In the genomic region with DNA sequence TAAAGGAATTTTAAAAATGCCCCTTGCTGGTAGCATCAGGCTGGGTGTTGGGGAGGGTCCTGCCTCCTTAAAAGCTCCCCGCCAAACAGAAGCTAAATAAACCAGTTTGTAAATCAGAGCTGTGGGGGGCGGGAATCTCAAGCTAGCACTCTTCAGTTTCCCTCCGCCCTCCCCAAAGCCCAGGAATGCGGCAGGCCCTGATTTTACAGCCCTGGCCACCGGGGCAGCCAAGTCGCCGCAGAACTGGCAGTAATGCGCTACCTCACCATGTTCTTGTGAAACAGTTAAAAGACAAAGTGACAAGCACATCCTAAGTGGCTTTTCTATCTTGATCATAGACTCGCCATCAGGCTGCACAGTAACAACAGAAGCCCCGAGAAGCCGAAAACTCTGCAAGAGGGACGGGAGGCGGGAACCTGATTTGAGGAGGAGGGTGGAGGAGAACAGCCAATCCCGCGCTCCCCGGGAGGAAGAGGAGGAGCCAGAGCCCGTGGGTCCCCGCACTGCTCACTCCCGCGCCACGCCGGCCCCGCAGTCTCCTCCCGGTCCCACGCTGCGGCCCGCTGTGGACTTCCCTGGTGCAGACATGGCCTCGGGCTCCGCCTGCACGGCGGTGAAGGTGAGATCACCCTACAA, we compare ENCODE assay signal across 8 mouse cellular contexts. TPM values are rescaled to one million over a fixed set of nuclear protein-coding genes. Genes with fewer than 3 reads are reported as not detected.
DNase-seq lines count a peak whose midpoint lies in the region; ATAC-seq lines count a peak whose summit lies in the region.

A gene (plus strand): TSS at position 217 of the 636 bp plus-strand sequence.

- no peaks in the 10 kb centered on the region for H3K27me3 ChIP-seq in embryonic facial prominence, embryonic 11.5 days (ENCODE audit: control insufficient read depth, insufficient read depth, low read length)
- H3K27me3 ChIP-seq in limb, embryonic 12.5 days: no peaks in the 10 kb centered on the region
- no peaks in the 10 kb centered on the region for H3K27me3 ChIP-seq in midbrain, embryonic 14.5 days (ENCODE audit: control insufficient read depth, insufficient read depth, low read length)

- no peaks in the 10 kb centered on the region for H3K36me3 ChIP-seq in embryonic facial prominence, embryonic 11.5 days (replicated peaks; ENCODE audit: control insufficient read depth, insufficient read depth, low read depth, low read length)
- no peaks in the 10 kb centered on the region for H3K36me3 ChIP-seq in limb, embryonic 12.5 days
- no peaks in the 10 kb centered on the region for H3K36me3 ChIP-seq in midbrain, embryonic 14.5 days (ENCODE audit: control insufficient read depth, insufficient read depth, low read length)

- peak within 1 kb of the TSS; percentile 67 for H3K4me2 ChIP-seq in embryonic facial prominence, embryonic 11.5 days (ENCODE audit: low read depth, low read length)
- H3K4me2 ChIP-seq in limb, embryonic 12.5 days: peak within 1 kb of the TSS; percentile 66
- H3K4me2 ChIP-seq in midbrain, embryonic 14.5 days (ENCODE audit: low read length): peak within 1 kb of the TSS; percentile 92

- peak; percentile 91 for DNase-seq in 3134 (ENCODE audit: extremely low read depth, insufficient read length, low spot score)
- peak; percentile 92 for DNase-seq in adrenal gland, postnatal 14 days
- DNase-seq in embryonic facial prominence, embryonic 11.5 days (ENCODE audit: low spot score): peak; percentile 87
- peak; percentile 84 for DNase-seq in heart, adult 8-10 months (ENCODE audit: low spot score)
- DNase-seq in kidney, adult 8-10 months: peak; percentile 68 to 80
- DNase-seq in midbrain, embryonic 14.5 days: peak; percentile 86
- DNase-seq in spleen, postnatal 4 days (ENCODE audit: low spot score in 2 of 2): peak; percentile 64 to 82

- H3K9me3 ChIP-seq in embryonic facial prominence, embryonic 11.5 days (replicated peaks; ENCODE audit: control insufficient read depth, low read length): no peaks in the 10 kb centered on the region
- H3K9me3 ChIP-seq in limb, embryonic 12.5 days: no peaks in the 10 kb centered on the region
- H3K9me3 ChIP-seq in midbrain, embryonic 14.5 days (ENCODE audit: control insufficient read depth, low read length): no peaks in the 10 kb centered on the region

- peak within 1 kb of the TSS; percentile 81 for H3K9ac ChIP-seq in embryonic facial prominence, embryonic 11.5 days (replicated peaks; ENCODE audit: low read length)
- peak within 1 kb of the TSS; percentile 83 for H3K9ac ChIP-seq in limb, embryonic 12.5 days (replicated peaks)
- H3K9ac ChIP-seq in midbrain, embryonic 14.5 days (replicated peaks; ENCODE audit: low read length): peak within 1 kb of the TSS; percentile 68

- peak within 1 kb of the TSS; percentile 80 for H3K27ac ChIP-seq in embryonic facial prominence, embryonic 11.5 days (replicated peaks; ENCODE audit: low read depth, low read length)
- peak within 1 kb of the TSS; percentile 90 for H3K27ac ChIP-seq in limb, embryonic 12.5 days
- peak within 1 kb of the TSS; percentile 58 for H3K27ac ChIP-seq in midbrain, embryonic 14.5 days (replicated peaks; ENCODE audit: low read depth, low read length)

- peak; percentile 95 for ATAC-seq in embryonic facial prominence, embryonic 11.5 days (replicated peaks; ENCODE audit: insufficient number of reproducible peaks, low FRiP score, low TSS enrichment, low read depth)
- peak; percentile 94 for ATAC-seq in limb, embryonic 12.5 days (ENCODE audit: insufficient number of reproducible peaks, insufficient read depth, low FRiP score, low TSS enrichment, low read depth)
- ATAC-seq in midbrain, embryonic 14.5 days (ENCODE audit: low FRiP score, low TSS enrichment): peak; percentile 94

- peak within 1 kb of the TSS; percentile 97 for H3K4me3 ChIP-seq in embryonic facial prominence, embryonic 11.5 days (ENCODE audit: low read depth, low read length)
- H3K4me3 ChIP-seq in limb, embryonic 12.5 days (replicated peaks): peak within 1 kb of the TSS; percentile 93
- H3K4me3 ChIP-seq in midbrain, embryonic 14.5 days (replicated peaks; ENCODE audit: low read depth, low read length): peak within 1 kb of the TSS; percentile 69

- peaks cover 2% of the 10 kb centered on the region; the same call in 1 of the 2 replicates for H3K4me1 ChIP-seq in embryonic facial prominence, embryonic 11.5 days (ENCODE audit: control insufficient read depth, insufficient read depth, low read length)
- H3K4me1 ChIP-seq in limb, embryonic 12.5 days (replicated peaks): peaks cover 23% of the 10 kb centered on the region; the same call in 1 of the 2 replicates
- no peaks in the 10 kb centered on the region for H3K4me1 ChIP-seq in midbrain, embryonic 14.5 days (ENCODE audit: control insufficient read depth, insufficient read depth, low read length)

- 0% methylated on average over 30 of the region's 31 CpGs for WGBS in embryonic facial prominence, embryonic 11.5 days
- under 1% methylated on average over 30 of the region's 31 CpGs for WGBS in limb, embryonic 12.5 days
- WGBS in midbrain, embryonic 14.5 days: under 1% methylated on average over 31 of the region's 31 CpGs

RNA-seq across cellular contexts. Expression of the gene that starts here (rescaled TPM):
- 30.8 and 34.2 TPM in 2 replicates for total RNA-seq in adrenal gland, postnatal 14 days (2021)
- 134 and 143 TPM in 2 replicates for polyA plus RNA-seq in embryonic facial prominence, embryonic 11.5 days (2014; fragmentation: Nextera tagmentation; extraction: Ambion mirVana)
- 10 to 100 TPM; 19.9 to 23.2 (median 22.0) TPM for total RNA-seq in heart, adult 8-10 months (2022)
- polyA plus RNA-seq in limb, embryonic 12.5 days (2016; fragmentation: Nextera tagmentation; extraction: Ambion mirVana): 98.3 and 102 TPM in 2 replicates
- polyA plus RNA-seq in midbrain, embryonic 14.5 days (2014; fragmentation: Nextera tagmentation; extraction: Ambion mirVana): 13.9 and 23.2 TPM in 2 replicates

Comparison
In these comparisons a context has a peak if more than half of its experiments do, and no peak if none do; other contexts are left out.
1. Peak in every context shown above with its lines: DNase-seq, ATAC-seq, H3K4me3 ChIP-seq and H3K27ac ChIP-seq.